In the genomic region with DNA sequence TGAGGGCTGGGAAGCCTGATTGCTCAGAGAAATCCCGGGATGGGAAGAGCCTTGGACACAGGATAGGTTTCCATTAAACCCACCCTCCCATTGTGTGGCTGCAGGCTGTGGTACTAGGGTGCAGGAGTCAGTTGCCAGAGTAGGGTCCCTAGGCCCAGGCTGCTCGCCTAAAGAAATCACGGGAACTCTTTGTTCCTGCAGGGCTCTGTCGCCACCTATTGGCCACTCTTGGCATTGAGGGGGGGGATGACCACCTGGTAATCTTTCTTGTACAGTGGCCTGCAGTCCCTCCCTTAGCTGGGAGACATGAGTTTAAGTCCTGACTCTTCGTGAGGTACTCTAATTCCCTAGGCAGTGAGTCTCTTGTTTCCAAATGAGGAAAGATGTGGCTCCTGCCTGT, we compare ENCODE assay signal across 9 mouse cellular contexts.
DNase-seq lines count a peak whose midpoint lies in the region; ATAC-seq and TF ChIP-seq lines count a peak whose summit lies in the region.
"Had no signal": no experiment of that assay in that cellular context is flagged by ENCODE, and none has a peak within 500 bp of the region (broad histone marks: within the 10 kb centered on the region; RNA-seq: fewer than 3 reads in every experiment).

No protein-coding gene starts in this region.

- TF ChIP-seq CTCF in gastrocnemius, adult 2 months (IDR thresholded peaks at IDR 0.05) = peak; percentile 85
- TF ChIP-seq CTCF in heart, postnatal 0 days (IDR thresholded peaks at IDR 0.05; ENCODE audit: low read depth) = peak; percentile 88

- intact Hi-C loops in gastrocnemius, adult 2 months (cut with DNase I) = loop anchor here (5.0 kb wide), 1 partner anchor 54 kb away; no protein-coding TSS in a partner anchor

- H3K9ac ChIP-seq in heart, postnatal 0 days (replicated peaks; ENCODE audit: low read depth, low read length) = no peak overlapping the region
- no peak overlapping the region for H3K9ac ChIP-seq in midbrain, embryonic 11.5 days (ENCODE audit: low read length)
- no peak overlapping the region for H3K9ac ChIP-seq in stomach, embryonic 15.5 days
- H3K9ac ChIP-seq: lung, embryonic 15.5 days had no signal

- no peaks in the 10 kb centered on the region for H3K9me3 ChIP-seq in heart, postnatal 0 days (replicated peaks; ENCODE audit: control insufficient read depth, low read length)
- no peaks in the 10 kb centered on the region for H3K9me3 ChIP-seq in midbrain, embryonic 11.5 days (ENCODE audit: control insufficient read depth, low read length)
- H3K9me3 ChIP-seq in stomach, embryonic 15.5 days = no peaks in the 10 kb centered on the region
- H3K9me3 ChIP-seq: lung, embryonic 15.5 days had no signal

- H3K27me3 ChIP-seq in heart, postnatal 0 days (ENCODE audit: control insufficient read depth, insufficient read depth, low read length) = no peaks in the 10 kb centered on the region
- no peaks in the 10 kb centered on the region for H3K27me3 ChIP-seq in midbrain, embryonic 11.5 days (ENCODE audit: control insufficient read depth, insufficient read depth, low read length)
- no peaks in the 10 kb centered on the region for H3K27me3 ChIP-seq in stomach, embryonic 15.5 days (replicated peaks)
- H3K27me3 ChIP-seq: lung, embryonic 15.5 days had no signal

- TF ChIP-seq EP300 in heart, postnatal 0 days (IDR thresholded peaks at IDR 0.05; ENCODE audit: low read depth) = no peak

- no peak overlapping the region for H3K27ac ChIP-seq in gastrocnemius, adult 2 months
- no peak overlapping the region for H3K27ac ChIP-seq in heart, postnatal 0 days (ENCODE audit: low read depth)
- no peak overlapping the region for H3K27ac ChIP-seq in midbrain, embryonic 11.5 days (ENCODE audit: low read depth, low read length)
- H3K27ac ChIP-seq in stomach, embryonic 15.5 days = no peak overlapping the region
- H3K27ac ChIP-seq: lung, embryonic 15.5 days had no signal

- 14% methylated on average over 5 of the region's 5 CpGs for WGBS in heart, postnatal 0 days
- WGBS in midbrain, embryonic 11.5 days = 13% methylated on average over 5 of the region's 5 CpGs
- WGBS in stomach, embryonic 15.5 days = 12% methylated on average over 5 of the region's 5 CpGs

- ATAC-seq in heart, postnatal 0 days (ENCODE audit: insufficient read depth, low read depth) = no peak; the same call in 1 of the 2 replicates
- ATAC-seq in midbrain, embryonic 11.5 days (ENCODE audit: low FRiP score) = peak; percentile 76
- ATAC-seq in stomach, embryonic 15.5 days (ENCODE audit: insufficient read depth, low FRiP score, low read depth) = peak; percentile 43; the same call in 1 of the 2 replicates

- peak; percentile 61 for DNase-seq in gastrocnemius, adult 2 months
- DNase-seq in gastrocnemius, postnatal 25 days = no peak
- peak; percentile 77 for DNase-seq in ZHBTc4 (ENCODE audit: low read depth, low spot score)
- DNase-seq in embryo, embryonic 11 days = peak; percentile 78
- no peak for DNase-seq in heart, postnatal 0 days (ENCODE audit: low spot score)
- DNase-seq in kidney, postnatal 14 days = peak; percentile 58
- peak; percentile 98 for DNase-seq in midbrain, embryonic 11.5 days (ENCODE audit: low spot score, missing footprints)

- H3K4me3 ChIP-seq in gastrocnemius, adult 2 months = no peak overlapping the region
- H3K4me3 ChIP-seq in heart, postnatal 0 days (ENCODE audit: low read depth, low read length) = no peak overlapping the region
- no peak overlapping the region for H3K4me3 ChIP-seq in midbrain, embryonic 11.5 days (ENCODE audit: low read depth, low read length)
- no peak overlapping the region for H3K4me3 ChIP-seq in stomach, embryonic 15.5 days (replicated peaks)
- H3K4me3 ChIP-seq: lung, embryonic 15.5 days had no signal

- no peaks in the 10 kb centered on the region for H3K4me1 ChIP-seq in heart, postnatal 0 days (ENCODE audit: control insufficient read depth, insufficient read depth)
- H3K4me1 ChIP-seq in midbrain, embryonic 11.5 days (ENCODE audit: control insufficient read depth, insufficient read depth, low read length) = no peaks in the 10 kb centered on the region
- H3K4me1 ChIP-seq in stomach, embryonic 15.5 days = no peaks in the 10 kb centered on the region
- H3K4me1 ChIP-seq: lung, embryonic 15.5 days had no signal

- 0 out of 2 replicates have a peak, but pooled peaks cover 4% of the 10 kb centered on the region for H3K36me3 ChIP-seq in heart, postnatal 0 days (replicated peaks; ENCODE audit: control insufficient read depth, insufficient read depth, low read length)
- H3K36me3 ChIP-seq in midbrain, embryonic 11.5 days (ENCODE audit: control insufficient read depth, insufficient read depth, low read length) = no peaks in the 10 kb centered on the region
- H3K36me3 ChIP-seq in stomach, embryonic 15.5 days = no peaks in the 10 kb centered on the region
- H3K36me3 ChIP-seq: lung, embryonic 15.5 days had no signal

- no peak overlapping the region for H3K4me2 ChIP-seq in heart, postnatal 0 days (ENCODE audit: low read depth, low read length)
- no peak overlapping the region for H3K4me2 ChIP-seq in midbrain, embryonic 11.5 days
- no peak overlapping the region for H3K4me2 ChIP-seq in stomach, embryonic 15.5 days
- H3K4me2 ChIP-seq: lung, embryonic 15.5 days had no signal

Comparison
In these comparisons a context has a peak if more than half of its experiments do, and no peak if none do; other contexts are left out.
1. DNase-seq: peak in gastrocnemius, adult 2 months (single experiment), ZHBTc4 (single experiment), embryo, embryonic 11 days (single experiment), kidney, postnatal 14 days (single experiment) and midbrain, embryonic 11.5 days (single experiment); none in gastrocnemius, postnatal 25 days (single experiment) and heart, postnatal 0 days (single experiment).